Mouse (Mus musculus): ENCODE data around the gene Mettl7a3.
A peak's percentile ranks its signal among the peaks of the same experiment; 100 is the strongest.
"Not testable (repeated sequence)": the region's sequence is repeated elsewhere in the genome, so short reads cannot be mapped to it uniquely, and the experiment has no call there.

Gene Mettl7a3

GRCm38 (mm10) chr15:100330739-100331138, 4.0 kb upstream of the Mettl7a3 start:
- no peak for DNase-seq (ENCODE audit: low spot score in 2 of 2)

GRCm38 (mm10) chr15:100332077-100332961, 2.4 kb upstream of the Mettl7a3 start:
- not testable (repeated sequence) for DNase-seq (ENCODE audit: low spot score in 2 of 2)

- DNase-seq (ENCODE audit: low spot score in 2 of 2): not testable (repeated sequence)
Measured at GRCm38 (mm10) chr15:100337328-100337727, 2.6 kb downstream of the Mettl7a3 start.

- peak in 1 of 2 experiments; percentile 18 for DNase-seq (ENCODE audit: low spot score in 2 of 2)
Measured at GRCm38 (mm10) chr15:100337847-100338246, 3.1 kb downstream of the Mettl7a3 start.

- DNase-seq (ENCODE audit: low spot score in 2 of 2): not testable (repeated sequence)
Measured at GRCm38 (mm10) chr15:100341314-100341980, 6.7 kb downstream of the Mettl7a3 start.

GRCm38 (mm10) chr15:100345484-100345883, 10.8 kb downstream of the Mettl7a3 start:
- no peak for DNase-seq (ENCODE audit: low spot score in 2 of 2)

- DNase-seq (ENCODE audit: low spot score in 2 of 2): no peak
Measured at GRCm38 (mm10) chr15:100346761-100347160, 12.0 kb downstream of the Mettl7a3 start.

- DNase-seq (ENCODE audit: low spot score in 2 of 2): no peak
Measured at GRCm38 (mm10) chr15:100349496-100349895, 14.8 kb downstream of the Mettl7a3 start.

- no peak for DNase-seq (ENCODE audit: low spot score in 2 of 2)
Measured at GRCm38 (mm10) chr15:100351501-100352060, 16.9 kb downstream of the Mettl7a3 start.

GRCm38 (mm10) chr15:100352711-100353250, 18.1 kb downstream of the Mettl7a3 start, which contains the start of the genes Methig1 and Mettl7a2:
Gene Methig1 (plus strand): TSS chr15:100353149.
Gene Mettl7a2 (plus strand): TSS chr15:100353200.
- no peak for DNase-seq (ENCODE audit: low spot score in 2 of 2)

GRCm38 (mm10) chr15:100353399-100353798, 18.7 kb downstream of the Mettl7a3 start:
- DNase-seq (ENCODE audit: low spot score in 2 of 2): not testable (repeated sequence)

- DNase-seq (ENCODE audit: low spot score in 2 of 2): no peak
Measured at GRCm38 (mm10) chr15:100355876-100356275, 21.1 kb downstream of the Mettl7a3 start.

- no peak for DNase-seq (ENCODE audit: low spot score in 2 of 2)
Measured at GRCm38 (mm10) chr15:100364242-100364641, 29.5 kb downstream of the Mettl7a3 start, which contains the start of gene Higd1c. Gene Higd1c (plus strand): TSS chr15:100364542.

- DNase-seq (ENCODE audit: low spot score in 2 of 2): not testable (repeated sequence)
Measured at GRCm38 (mm10) chr15:100365967-100366366, 31.2 kb downstream of the Mettl7a3 start.

GRCm38 (mm10) chr15:100367119-100367518, 32.4 kb downstream of the Mettl7a3 start:
- DNase-seq (ENCODE audit: low spot score in 2 of 2): no peak

GRCm38 (mm10) chr15:100375066-100375465, 40.3 kb downstream of the Mettl7a3 start:
- DNase-seq (ENCODE audit: low spot score in 2 of 2): peak in 1 of 2 experiments; percentile 66

GRCm38 (mm10) chr15:100377847-100378505, 43.2 kb downstream of the Mettl7a3 start:
- DNase-seq (ENCODE audit: low spot score in 2 of 2): not testable (repeated sequence)

- no peak for DNase-seq (ENCODE audit: low spot score in 2 of 2)
Measured at GRCm38 (mm10) chr15:100379658-100380057, 44.9 kb downstream of the Mettl7a3 start.

- no peak for DNase-seq (ENCODE audit: low spot score in 2 of 2)
Measured at GRCm38 (mm10) chr15:100380104-100380503, 45.4 kb downstream of the Mettl7a3 start.

GRCm38 (mm10) chr15:100385705-100386104, 51.0 kb downstream of the Mettl7a3 start:
- no peak for DNase-seq (ENCODE audit: low spot score in 2 of 2)

- DNase-seq (ENCODE audit: low spot score in 2 of 2): no peak
Measured at GRCm38 (mm10) chr15:100387544-100388223, 53.0 kb downstream of the Mettl7a3 start.
